Mouse (Mus musculus): ENCODE results near the gene Phf11a. TPM values are rescaled to one million over a fixed set of nuclear protein-coding genes. Genes with fewer than 3 reads are reported as not detected.

The Phf11a gene
- polyA plus RNA-seq, 1 experiment from 2014 or later, result not detected

- H3K27ac ChIP-seq, result no peak overlapping the region
- H3K9me3 ChIP-seq, result no peaks in the 10 kb centered on the region
- H3K4me1 ChIP-seq (replicated peaks), result no peaks in the 10 kb centered on the region
- no peaks in the 10 kb centered on the region for H3K27me3 ChIP-seq
- no peak overlapping the region for H3K4me3 ChIP-seq
- H3K4me2 ChIP-seq, result no peak overlapping the region
- H3K9ac ChIP-seq, result no peak overlapping the region
- peaks cover 96% of the 10 kb centered on the region for H3K36me3 ChIP-seq
- no peak for ATAC-seq (ENCODE audit: low FRiP score)
- WGBS, result 83% methylated on average over 21 of the region's 21 CpGs
Observed at GRCm38 (mm10) chr14:59230331-59230966, 66.9 kb downstream of the Phf11a start.

- Histone ChIP-seq H3K4me2 (no peak overlapping the region), H3K27me3 (no peaks in the 10 kb centered on the region), H3K4me3 (no peak overlapping the region), H3K4me1 (replicated peaks) (no peaks in the 10 kb centered on the region), H3K9me3 (no peaks in the 10 kb centered on the region), H3K9ac (no peak overlapping the region), H3K27ac (no peak overlapping the region), H3K36me3 (peaks cover 94% of the 10 kb centered on the region)
- no peak for ATAC-seq (ENCODE audit: low FRiP score)
- 93% methylated on average over 3 of the region's 3 CpGs for WGBS
Observed at GRCm38 (mm10) chr14:59229822-59230221, 67.5 kb downstream of the Phf11a start.

Other genes with a start within 250 kb of the Phf11a start
- not detected in 2 replicates for gene 1700129C05Rik, start 154.6 kb downstream of the Phf11a start, polyA plus RNA-seq (2015; fragmentation: Nextera tagmentation; extraction: Ambion mirVana)
- not detected in 2 replicates for gene Gm5142, start 118.8 kb downstream of the Phf11a start, polyA plus RNA-seq (2015; fragmentation: Nextera tagmentation; extraction: Ambion mirVana)
- gene Rcbtb1, start 96.3 kb downstream of the Phf11a start, polyA plus RNA-seq (2015; fragmentation: Nextera tagmentation; extraction: Ambion mirVana), result 64.4 and 65.6 TPM in 2 replicates
- gene Gm6904, start 37.3 kb downstream of the Phf11a start, polyA plus RNA-seq (2015; fragmentation: Nextera tagmentation; extraction: Ambion mirVana), result not detected in 2 replicates
- 0.17 and 0.21 TPM in 2 replicates for gene Phf11b, start 43.8 kb upstream of the Phf11a start, polyA plus RNA-seq (2015; fragmentation: Nextera tagmentation; extraction: Ambion mirVana)
- 0.35 and 0.39 TPM in 2 replicates for gene Phf11d, start 67.9 kb upstream of the Phf11a start, polyA plus RNA-seq (2015; fragmentation: Nextera tagmentation; extraction: Ambion mirVana)
- gene Phf11c, start 97.9 kb upstream of the Phf11a start, polyA plus RNA-seq (2015; fragmentation: Nextera tagmentation; extraction: Ambion mirVana), result 0.31 and 0.54 TPM in 2 replicates
- 8.2 and 8.3 TPM in 2 replicates for gene Setdb2, start 143.4 kb upstream of the Phf11a start, polyA plus RNA-seq (2015; fragmentation: Nextera tagmentation; extraction: Ambion mirVana)
- gene Cab39l, start 143.4 kb upstream of the Phf11a start, polyA plus RNA-seq (2015; fragmentation: Nextera tagmentation; extraction: Ambion mirVana), result 27.8 and 32.4 TPM in 2 replicates